Mouse (Mus musculus) cerebellum, adult 8-10 months (tissue): ENCODE data around the gene Med13.
A peak's percentile ranks its signal among the peaks of the same experiment; 100 is the strongest.

Experiments
- DNase-seq: peaks from one replicate; pipeline ENCODE4 v3.0.0; 2022

The Med13 gene

DNA sequence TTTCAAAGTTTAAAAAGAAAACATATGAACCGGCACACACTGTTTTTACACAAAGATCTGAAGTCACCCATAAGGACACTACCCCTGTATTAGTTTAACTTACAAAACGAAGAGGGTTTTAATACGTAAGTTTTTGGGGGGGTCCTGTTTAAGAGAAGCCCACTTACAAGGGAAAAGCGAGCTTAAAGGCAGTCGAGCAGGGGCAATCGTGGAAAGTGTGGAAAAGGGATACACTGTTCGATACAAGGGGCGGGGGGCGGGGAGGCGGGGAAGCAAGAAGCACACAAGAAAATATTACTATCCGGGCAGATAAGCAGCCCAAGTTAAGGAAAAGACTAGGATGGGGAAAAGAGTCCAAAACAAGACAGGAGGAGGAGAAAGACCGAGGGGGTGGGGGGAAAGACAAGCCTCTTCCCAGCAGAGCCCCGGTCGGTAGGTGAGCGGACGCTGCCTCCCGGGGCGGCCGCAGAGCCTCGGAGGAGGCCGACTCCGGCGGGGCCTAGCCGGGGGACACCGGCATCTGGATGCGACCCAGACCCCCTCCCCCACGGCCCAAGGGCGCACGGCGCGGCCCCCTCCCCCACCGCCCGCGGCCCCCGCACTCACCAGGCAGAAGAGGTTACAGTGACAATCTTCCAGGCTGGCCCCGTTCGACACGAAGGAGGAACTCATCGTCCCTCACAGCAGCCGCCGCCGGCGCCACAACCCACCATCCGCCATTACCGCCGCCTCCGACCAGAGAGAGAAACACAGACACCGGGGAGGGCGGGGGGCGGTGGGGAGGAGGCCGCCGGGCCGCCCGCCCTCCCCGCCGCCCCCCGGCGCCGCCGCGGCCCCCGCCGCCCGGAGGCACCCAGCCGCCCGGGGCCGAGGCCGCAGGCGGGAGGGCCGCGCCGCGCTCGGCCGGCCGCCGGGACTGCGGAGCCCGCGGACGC is at the start of gene Med13:
TSS of gene Med13 (minus strand) at position 749 of the 935 bp plus-strand sequence.
- peak; percentile 41 for DNase-seq

DNA sequence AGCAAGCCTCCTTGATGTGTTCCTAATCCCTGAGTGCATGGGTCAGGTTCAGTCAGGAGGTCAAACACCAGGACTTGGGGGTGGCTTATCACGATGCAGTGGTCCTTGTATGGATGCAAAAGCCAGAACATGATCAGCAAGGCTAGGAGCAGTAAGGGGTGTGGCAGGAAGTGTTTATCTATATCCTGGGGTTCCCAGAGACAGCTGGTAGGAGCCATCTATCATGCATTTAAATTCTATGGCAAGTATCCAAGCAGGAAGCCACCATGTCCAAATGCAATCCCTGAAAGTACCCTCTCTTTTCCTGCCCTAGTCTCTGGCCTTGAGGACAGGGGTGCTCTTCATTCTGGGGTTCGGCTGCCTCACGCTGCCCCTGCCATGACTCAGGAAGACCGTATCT is 47.2 kb upstream of the Med13 start:
- no peak for DNase-seq

DNA sequence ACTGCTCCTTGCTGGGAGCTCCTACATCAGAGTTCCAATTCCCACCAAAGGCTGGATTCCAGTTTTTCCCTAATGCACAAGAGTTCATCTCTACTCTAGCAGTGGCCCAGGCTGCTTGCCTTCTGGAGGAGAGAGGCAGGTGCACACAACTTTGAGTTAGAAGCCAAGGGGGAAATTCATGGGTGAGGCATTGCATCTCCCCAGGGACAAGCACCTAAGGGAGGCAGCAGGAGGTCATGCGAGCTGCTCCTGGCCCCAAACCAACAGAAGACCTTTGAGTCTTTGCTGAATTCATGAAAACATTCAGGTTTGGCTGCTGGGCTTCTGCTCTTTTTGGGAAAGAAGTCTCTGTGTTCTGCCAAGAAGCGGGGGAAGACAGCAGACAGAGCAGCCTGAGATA is 46.4 kb upstream of the Med13 start:
- DNase-seq: no peak

DNA sequence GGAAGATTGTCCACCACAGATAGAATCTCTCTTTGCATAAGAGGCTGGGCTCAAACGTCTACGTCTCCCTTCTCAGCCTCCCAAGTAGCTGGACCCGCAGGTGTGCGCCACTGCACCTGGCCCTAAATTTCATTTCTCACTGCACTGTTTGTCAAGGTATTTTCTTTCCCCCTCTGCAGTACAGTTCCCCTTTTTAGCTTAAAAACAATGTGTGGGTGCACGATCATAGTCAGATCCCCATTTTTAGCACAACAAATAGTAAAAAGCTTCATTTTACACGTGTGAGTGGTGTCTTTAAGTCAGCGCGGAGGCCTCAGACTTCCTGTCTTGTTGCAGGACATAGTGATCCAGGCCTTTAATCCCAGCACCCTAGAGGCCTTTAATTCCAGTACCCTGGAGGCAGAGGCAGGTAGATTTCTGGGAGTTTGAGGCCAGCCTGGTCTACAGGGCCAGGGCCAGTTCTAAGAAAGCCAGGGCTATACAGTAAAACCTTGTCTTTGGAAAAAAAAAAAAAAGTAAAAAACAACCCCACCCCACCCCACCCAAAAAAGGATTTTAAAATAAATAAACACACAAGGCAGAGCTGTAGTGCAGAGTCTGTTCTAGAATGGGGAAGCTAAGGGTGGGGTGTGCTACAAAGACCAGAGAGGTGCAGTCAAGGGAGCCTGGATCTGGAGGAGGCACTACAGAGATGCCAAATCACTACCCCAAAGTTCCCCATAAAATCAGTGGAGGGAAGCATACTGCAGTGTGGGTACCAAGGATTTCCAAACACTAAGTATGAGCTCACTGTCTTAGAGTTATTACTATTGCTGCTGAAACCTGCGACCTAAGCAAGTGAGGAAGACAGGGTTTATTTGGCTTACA is 42.1 kb upstream of the Med13 start:
- DNase-seq: no peak

DNA sequence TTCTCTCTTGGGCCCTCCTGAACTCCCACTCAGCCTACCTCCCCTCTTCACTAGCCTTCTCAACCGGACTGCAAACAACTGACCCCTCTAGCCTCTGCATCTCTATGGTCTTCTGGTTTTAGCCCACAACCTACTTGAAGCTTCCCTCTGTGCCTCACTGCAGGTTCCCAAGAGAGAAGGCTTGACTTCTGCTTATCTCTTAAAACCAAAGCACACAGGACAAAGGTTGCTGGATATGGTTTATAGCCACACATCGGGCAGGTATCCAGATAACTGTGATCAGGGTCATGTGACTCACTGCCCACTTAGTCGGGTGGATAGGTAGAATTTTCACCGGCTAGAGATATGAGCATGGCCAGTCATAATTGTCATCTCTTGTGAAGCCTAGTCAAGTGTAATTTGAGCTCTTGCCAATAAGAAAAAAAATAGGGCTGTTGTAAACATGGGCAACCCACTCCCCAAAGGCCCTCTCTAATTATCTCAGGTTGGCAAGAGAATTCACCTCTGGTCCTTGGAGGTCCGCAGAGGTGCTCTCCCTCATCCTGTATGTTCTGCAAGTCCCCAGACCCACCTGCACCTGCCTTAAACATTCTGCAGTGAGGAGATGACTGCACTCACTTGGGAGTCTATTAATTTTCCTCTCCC is 39.7 kb upstream of the Med13 start:
- no peak for DNase-seq

DNA sequence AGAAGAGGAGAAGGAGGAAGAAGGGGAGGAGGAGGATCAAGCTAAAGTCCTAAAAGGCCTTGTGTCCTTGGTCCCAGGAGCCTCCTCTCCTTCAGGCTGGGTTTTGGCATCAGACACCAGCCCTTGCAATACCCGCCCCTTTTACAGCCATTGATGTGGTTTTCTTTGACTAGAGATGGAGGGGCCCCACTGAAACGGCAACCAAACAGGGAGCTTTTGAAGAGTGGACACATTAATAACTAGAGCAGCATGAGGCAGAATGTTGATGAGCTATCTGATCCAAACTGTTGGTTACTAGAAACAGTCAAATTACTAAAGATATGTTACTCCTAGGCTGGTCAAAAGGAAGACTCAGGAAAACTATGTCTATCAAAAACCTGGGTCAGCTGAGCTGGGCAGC is 39.1 kb upstream of the Med13 start:
- no peak for DNase-seq

DNA sequence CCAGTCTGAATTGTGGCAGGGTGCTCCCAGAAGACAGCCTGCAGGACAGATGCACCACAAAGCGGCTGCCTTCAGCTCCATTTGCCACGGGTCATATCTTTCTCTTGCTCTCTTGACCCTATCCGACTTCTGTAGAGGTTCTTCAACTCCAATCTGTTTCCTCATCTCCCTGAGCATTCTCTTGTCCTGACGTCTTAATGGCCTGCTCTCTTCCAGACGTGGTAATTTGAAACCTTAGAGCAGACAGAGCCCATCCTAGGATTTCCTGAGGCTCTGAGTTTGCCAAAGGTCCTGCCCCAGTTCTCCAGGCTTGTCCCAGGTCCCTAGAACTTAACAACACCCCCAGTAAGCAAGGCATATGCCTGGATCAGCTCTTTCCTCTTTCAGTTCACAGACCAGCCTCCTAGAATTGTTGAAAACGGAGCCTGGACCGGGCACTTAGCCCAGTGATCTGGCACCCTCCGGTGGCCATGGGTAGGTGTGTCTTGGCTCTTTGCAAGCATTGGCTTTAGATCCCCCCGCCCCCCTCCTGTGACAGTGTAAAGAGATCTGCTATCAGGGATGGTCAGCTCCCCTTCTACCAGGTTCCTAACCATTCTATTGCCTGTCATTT is 38.2 kb upstream of the Med13 start:
- peak; percentile 34 for DNase-seq

DNA sequence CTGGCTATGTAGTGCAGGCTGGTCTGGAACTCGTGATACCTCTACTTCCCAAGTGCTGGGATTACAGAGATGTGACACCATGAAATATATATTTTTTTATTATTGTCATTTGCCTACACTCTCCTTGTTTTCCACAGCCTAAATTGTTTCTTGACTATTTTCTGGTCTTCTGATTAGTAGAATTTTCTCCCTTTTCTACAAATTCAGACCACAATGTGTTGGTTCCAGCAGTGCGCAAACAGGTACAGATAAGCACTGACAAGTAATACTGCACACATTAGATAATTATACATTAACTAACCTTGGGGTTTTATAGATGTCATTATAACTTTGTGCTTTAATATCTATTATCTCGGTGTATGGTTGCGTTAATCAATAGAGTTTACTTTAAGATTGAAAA is 37.7 kb upstream of the Med13 start:
- no peak for DNase-seq

DNA sequence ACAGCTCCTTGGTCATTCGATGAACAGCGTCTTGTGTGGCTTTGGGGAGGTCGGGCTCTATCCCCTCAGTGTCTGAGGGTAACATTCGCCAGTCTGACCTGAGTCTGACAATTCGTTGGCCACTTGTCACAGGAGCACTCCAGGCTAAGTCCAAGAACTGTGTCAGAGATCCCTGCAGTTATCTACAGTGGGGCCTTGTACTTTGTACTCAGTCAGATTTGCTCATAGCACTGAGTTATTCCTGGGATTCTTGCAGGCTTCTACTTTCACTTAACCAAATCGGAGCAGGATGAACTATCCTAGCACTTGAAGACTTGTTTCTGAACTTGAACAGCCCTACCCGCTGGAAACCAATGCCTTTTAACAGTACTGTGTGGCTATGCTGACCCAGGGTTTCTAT is 34.3 kb upstream of the Med13 start:
- no peak for DNase-seq

DNA sequence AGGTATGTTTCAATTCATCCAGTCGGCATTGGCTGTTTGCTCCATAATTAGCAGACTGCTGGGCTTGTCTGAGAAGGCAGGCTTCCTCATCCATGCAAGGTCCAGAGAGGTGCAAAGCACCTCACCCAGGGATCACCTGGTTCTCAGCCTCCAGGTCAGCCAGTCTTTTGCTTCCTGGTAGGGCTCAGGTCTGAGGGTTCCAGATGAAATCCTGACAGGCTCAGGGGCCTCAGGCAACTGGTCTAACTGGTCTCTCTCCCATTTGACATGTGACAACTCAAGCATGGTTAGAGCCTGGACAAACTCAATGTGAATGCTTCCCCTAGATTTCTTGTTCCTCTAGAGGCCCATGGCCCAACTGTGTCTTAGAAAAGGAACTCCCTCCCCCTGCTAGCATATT is 32.9 kb upstream of the Med13 start:
- no peak for DNase-seq

DNA sequence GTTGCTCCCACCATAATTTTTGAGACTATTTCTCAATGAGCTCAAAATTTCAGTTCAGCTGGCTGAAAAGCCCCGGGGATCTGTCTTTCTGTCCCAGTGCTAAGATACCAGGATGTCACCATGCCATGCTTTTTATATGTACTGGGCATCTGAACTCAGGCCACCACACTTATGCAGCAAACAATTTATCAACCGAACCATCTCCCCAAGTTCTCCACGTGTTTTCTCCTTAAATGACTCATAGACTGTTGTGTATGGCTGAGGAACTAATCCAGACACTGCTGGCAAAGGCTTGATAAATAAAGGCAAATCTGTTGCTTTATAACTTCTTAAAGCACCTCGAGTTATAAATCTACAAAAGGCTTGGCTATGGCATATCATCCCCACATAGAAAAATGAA is 32.1 kb upstream of the Med13 start:
- no peak for DNase-seq

DNA sequence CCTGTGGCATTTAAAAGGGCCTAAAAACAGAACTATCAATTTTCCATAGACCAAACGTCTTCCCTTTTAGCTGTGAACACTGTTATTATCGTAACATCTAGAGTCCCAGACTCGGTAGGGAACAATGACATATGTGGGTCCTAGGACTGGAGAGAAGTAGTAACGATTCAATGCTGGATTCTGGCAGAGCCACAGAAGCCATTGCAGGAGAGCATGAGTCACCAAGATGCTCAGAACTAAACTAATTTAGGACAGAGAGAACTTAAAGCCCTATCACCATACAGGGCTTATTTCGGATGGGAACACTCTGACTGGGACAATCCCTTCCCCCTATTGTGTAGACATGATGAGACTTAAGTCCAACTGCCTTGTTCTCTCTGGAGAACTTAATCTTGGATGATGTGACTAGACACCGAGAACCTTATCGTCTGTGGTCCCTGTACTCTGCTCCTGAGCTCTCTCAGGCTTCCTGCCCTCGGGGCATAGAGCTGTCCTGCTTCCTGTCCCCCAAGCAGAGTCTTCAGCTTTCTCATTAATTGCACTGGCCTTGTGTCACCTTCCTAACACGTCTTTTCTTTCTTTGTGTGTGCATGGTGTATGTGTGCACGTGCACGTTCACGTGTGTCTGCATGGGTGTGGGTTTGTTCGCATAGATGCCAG is 31.5 kb upstream of the Med13 start:
- DNase-seq: no peak

DNA sequence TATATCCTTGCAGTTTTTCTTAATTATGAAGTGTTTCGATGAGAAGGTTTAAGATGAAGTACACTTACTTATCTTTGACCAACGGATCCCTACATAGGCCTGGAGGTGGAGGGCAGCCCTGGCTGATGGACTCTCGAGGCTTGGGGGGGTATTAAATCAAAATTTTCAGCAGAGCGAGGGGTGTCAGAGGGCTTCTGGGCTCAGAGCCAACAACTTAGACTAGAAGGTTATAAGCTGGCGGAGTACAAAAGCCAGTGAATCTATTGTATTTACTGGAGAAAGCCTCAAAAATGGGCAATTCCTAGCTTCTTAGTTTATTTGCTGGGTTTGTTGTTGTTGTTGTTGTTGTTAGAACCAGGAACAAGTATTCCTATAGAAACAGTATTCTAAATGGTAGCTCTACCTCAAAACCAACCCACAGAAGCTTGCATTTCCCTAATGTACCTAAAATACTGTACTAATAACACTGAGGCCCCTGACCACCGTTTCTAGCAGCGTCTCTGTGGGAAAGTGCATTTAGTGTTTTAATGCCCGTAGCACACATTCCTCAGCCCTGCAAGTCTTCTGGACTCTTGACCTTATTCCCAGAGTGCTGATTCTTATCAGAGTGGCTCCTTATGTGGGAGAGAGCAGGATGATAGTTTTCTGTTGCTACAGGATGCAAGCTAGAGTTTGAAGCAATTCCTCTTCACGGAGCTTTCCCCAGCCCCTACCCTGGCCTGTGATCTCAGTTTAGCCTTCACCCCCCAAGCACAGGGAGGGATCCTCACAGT is 29.9 kb upstream of the Med13 start:
- DNase-seq: no peak

DNA sequence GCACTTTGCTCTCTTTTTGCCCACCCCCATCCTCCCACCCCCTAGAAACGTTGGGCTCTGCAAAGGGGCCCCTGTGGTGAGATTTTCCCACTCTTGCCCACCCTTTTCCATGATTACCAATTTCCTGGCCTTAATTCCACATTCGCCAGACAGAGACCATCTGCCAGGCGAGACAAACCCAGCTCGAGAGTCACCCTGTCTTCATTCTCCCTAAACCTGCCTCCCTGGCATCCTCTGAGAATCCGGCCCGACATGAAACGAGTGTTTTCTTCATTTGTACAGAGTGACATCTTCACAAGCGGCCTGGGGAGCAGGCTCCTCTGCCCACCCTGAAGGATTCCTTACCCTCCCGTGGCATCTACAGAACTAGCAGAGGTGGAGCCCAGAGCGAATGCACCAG is 29.2 kb upstream of the Med13 start:
- DNase-seq: no peak

DNA sequence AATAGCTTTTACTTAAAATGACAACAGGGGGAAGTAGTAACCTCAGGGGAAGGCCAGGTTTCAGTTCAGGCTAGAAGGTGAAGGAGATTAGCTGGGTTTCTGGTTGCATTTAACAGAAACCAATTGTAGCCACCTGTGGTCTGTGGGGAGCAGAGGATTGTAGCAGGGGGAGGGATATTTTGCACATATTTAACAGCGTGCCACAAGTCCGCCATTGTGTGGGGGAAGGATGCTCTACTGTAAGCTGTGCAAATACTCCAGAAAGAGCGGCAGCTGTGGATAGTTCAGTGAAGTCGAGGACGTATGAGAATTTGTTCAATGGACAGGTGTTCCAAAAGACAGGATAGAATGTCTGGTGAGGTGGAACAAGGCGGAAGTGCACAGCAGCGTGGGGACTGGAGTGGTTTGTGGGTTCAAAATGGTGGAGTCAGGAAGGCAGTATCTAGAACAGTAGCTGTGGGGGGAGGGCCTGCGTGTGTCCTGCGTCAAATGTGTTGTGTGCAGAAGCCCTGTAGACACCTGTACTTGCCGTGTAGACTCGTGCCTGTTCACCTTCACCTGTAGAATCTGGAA is 28.4 kb upstream of the Med13 start:
- no peak for DNase-seq

DNA sequence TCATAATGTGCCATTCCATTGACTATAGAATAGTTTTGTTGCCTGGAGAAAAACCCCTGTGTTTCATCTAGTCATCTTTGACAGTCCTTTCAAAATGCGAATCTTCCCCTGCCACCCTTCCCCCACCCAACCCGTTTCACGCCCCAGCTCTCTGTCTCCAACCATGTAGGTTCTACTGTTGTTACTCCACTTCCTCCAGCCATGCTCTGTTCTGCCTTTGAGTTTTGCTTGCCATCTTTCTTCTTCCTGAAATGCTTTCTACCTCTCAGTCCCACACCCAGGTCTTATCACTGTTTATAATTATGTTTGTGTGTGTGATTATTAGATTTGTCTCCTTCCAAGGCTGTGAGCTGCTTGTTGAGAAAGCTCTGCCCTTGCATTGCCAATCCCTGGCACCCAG is 26.7 kb upstream of the Med13 start:
- DNase-seq: no peak

DNA sequence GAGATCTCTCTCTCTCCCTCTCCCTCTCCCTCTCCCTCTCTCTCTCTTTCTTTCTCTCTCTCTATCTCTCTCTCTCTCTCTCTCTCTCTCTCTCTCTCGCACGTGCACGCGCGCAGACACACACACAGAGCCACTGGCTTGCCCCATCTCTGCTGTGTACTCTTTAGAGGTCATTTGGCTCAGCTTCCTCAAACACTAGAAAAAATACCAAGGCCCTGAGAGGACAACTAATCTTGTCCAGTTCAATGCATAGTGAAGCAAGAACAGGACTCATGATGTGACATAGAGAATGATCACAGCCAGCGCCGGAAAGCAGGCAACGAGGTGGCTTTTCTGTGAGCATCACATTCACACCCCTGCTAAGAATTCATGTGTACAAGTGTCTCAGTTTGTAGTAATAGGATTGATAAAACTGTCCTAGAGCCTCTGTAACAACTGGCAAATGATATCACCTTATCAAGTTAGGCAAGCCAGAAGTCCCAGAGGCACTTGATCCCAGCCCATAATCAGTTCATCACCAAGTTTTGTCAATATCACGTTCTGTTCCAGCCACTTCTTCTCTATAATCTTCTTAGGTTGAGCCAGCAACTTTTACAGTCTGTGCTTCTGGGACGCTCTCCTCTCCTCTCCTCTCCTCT is 25.2 kb upstream of the Med13 start:
- DNase-seq: no peak

DNA sequence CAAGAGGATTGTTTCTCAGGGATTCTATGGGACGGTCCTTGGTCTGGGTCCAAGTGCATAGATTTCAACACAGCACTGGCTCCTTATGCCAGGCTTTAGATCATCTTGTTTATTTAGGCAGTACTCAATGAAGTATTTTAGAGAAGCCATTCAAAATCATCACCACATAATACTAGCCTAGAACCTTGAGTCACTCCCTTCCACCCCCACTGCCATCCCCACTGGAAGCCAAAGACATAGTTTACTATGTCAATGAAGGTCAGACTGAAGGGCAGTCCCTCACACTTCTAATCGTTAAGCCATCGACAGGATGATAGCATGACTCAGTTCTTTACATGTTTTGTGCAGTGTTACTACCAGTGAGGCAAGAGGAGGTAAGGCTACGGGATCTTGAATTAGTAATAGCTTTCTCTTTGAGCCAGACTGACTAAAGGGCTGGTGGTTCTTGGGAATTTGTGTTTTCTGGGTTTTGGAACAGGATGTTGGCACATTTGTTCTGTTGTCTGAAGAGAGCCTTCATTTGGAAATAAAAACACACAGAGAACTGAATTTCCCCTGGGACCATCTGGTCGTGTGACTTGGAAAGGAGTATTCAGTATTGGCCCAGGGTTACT is 24.2 kb upstream of the Med13 start:
- DNase-seq: no peak

DNA sequence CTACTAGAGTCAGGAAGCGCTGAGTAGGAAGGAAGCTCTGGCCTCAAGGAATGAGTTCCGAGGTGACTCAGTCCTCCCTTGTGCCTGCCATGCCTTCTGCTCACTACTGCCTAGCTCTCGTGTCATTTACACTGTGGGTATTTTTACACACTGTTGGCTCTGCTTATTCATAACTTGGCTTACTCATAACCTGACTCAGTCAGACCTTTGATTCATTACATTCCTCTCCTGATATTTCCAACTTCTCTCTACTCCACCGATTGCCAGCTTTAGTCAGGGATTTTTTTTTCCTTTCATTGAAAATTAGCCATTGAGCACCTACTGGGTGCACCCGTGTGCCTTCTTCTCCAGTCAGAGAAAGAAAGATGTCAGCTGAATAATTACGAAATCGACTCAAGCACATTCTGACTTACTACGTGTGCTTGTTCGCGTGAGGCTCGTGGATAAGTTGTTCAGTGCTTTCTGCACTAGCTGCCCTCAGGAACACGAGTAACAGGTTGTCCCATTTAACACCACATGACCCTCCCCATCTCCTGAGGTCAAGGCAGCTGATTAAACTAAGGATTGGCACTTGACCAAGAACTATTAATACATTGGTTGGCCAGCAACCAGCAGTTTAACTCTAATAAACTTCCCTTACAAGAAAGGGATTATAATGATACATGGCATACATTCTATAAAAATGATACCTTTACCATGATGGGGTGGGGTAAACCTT is 23.3 kb upstream of the Med13 start:
- no peak for DNase-seq

DNA sequence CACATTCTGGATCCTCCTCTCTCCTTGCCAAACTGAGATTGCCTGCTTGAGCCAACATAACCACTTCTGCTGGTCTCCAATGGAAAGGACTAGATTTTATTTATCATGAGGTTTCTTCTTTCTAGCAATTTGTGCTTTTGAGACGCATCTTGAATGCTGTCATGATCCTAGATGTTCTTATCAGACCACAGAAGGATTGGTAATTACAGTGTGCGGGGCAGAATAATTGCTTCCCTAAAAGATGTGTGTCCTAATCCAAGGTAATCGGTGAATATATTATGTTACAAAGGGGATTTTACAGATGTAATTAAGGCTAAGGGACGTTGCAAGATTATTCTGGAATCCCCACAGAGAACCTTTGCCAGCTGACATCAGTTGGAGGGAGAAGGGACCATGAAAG is 21.6 kb upstream of the Med13 start:
- DNase-seq: no peak
